Mouse (Mus musculus) cerebellum, adult 2 months (tissue): ENCODE data around the gene E2f1.

Source experiments
- CTCF ChIP-seq: fragments of 200-500 bp; IDR thresholded peaks from 2 replicates; pipeline ENCODE4 v1.5.1; 2011; ENCODE audit warnings: low read depth, mild to moderate bottlenecking, control low read depth, low read length, moderate library complexity, borderline replicate concordance; ENCODE audit not compliant: insufficient read depth
- POLR2A ChIP-seq: fragments of 200-500 bp; IDR thresholded peaks from 2 replicates; pipeline ENCODE4 v1.6.1; 2011; ENCODE audit warnings: low read length, control low read depth, borderline replicate concordance; ENCODE audit not compliant: insufficient read depth

DNA sequence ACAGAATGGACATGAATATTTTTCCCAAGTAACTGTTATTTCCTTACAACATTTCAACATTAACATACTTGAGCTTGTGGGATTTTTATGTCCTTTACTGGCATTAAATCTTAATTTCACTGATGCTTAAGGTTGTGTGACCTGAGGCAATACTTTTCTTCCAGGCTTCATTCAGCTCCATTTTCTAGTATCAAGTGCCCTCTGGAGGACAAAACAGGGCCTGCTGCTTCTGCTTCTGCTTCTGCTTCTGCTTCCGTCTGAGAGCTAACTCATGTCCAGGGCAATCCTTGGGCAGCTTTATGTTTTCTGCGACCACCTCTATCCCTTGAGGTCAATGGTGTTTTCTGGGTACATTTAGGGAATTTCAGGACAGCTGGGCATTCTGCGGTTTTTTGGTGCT, 30.0 kb downstream of the E2f1 start:
- TF ChIP-seq POLR2A, result no peak
- TF ChIP-seq CTCF, result peak; percentile 62
